Mouse (Mus musculus): ENCODE data around the gene Cyp4f15. TPM values are rescaled to one million over a fixed set of nuclear protein-coding genes. Genes with fewer than 3 reads are reported as not detected.

Cyp4f15 gene
- polyA plus RNA-seq, 1 experiment = 0.97 TPM

- 66% methylated on average over 3 of the region's 3 CpGs for WGBS
- Histone ChIP-seq H3K4me3 (replicated peaks; ENCODE audit: control insufficient read depth, low read depth, low read length) (no peak overlapping the region), H3K27ac (ENCODE audit: control insufficient read depth, insufficient read depth, low read depth, low read length, poor library complexity) (no peak overlapping the region), H3K4me1 (ENCODE audit: control insufficient read depth, insufficient read depth, low read length) (no peaks in the 10 kb centered on the region)
- TF ChIP-seq CTCF (IDR thresholded peaks at IDR 0.05; ENCODE audit: control insufficient read depth, insufficient read depth, low read length) = no peak
- no peak for TF ChIP-seq POLR2A (IDR thresholded peaks at IDR 0.05; ENCODE audit: borderline replicate concordance, control insufficient read depth, low read depth, low read length)
Measured at GRCm38 (mm10) chr17:32729029-32729428, 43.6 kb downstream of the Cyp4f15 start.

GRCm38 (mm10) chr17:32738406-32738805 lies 53.0 kb downstream of the Cyp4f15 start:
- H3K27ac ChIP-seq (ENCODE audit: control insufficient read depth, insufficient read depth, low read depth, low read length, poor library complexity) = no peak overlapping the region
- no peak for TF ChIP-seq CTCF (IDR thresholded peaks at IDR 0.05; ENCODE audit: control insufficient read depth, insufficient read depth, low read length)
- no peak for TF ChIP-seq POLR2A (IDR thresholded peaks at IDR 0.05; ENCODE audit: borderline replicate concordance, control insufficient read depth, low read depth, low read length)
- H3K4me3 ChIP-seq (replicated peaks; ENCODE audit: control insufficient read depth, low read depth, low read length) = no peak overlapping the region
- no peaks in the 10 kb centered on the region for H3K4me1 ChIP-seq (ENCODE audit: control insufficient read depth, insufficient read depth, low read length)
- WGBS = 73% methylated on average over 1 of the region's 1 CpGs

- 70% methylated on average over 1 of the region's 1 CpGs for WGBS
- no peak overlapping the region for H3K27ac ChIP-seq (ENCODE audit: control insufficient read depth, insufficient read depth, low read depth, low read length, poor library complexity)
- TF ChIP-seq POLR2A (IDR thresholded peaks at IDR 0.05; ENCODE audit: borderline replicate concordance, control insufficient read depth, low read depth, low read length) = no peak
- TF ChIP-seq CTCF (IDR thresholded peaks at IDR 0.05; ENCODE audit: control insufficient read depth, insufficient read depth, low read length) = no peak
- no peaks in the 10 kb centered on the region for H3K4me1 ChIP-seq (ENCODE audit: control insufficient read depth, insufficient read depth, low read length)
- H3K4me3 ChIP-seq (replicated peaks; ENCODE audit: control insufficient read depth, low read depth, low read length) = no peak overlapping the region
Measured at GRCm38 (mm10) chr17:32741057-32741456, 55.6 kb downstream of the Cyp4f15 start.

GRCm38 (mm10) chr17:32750611-32751010 lies 65.2 kb downstream of the Cyp4f15 start:
- Histone ChIP-seq H3K27ac (ENCODE audit: control insufficient read depth, insufficient read depth, low read depth, low read length, poor library complexity) (no peak overlapping the region), H3K4me1 (ENCODE audit: control insufficient read depth, insufficient read depth, low read length) (no peaks in the 10 kb centered on the region), H3K4me3 (replicated peaks; ENCODE audit: control insufficient read depth, low read depth, low read length) (no peak overlapping the region)
- TF ChIP-seq POLR2A (IDR thresholded peaks at IDR 0.05; ENCODE audit: borderline replicate concordance, control insufficient read depth, low read depth, low read length) = no peak
- TF ChIP-seq CTCF (IDR thresholded peaks at IDR 0.05; ENCODE audit: control insufficient read depth, insufficient read depth, low read length) = no peak
- WGBS = 46% methylated on average over 5 of the region's 5 CpGs

Other genes starting within 250 kb of the Cyp4f15 start
- gene Cyp4f39, start 232.9 kb upstream of the Cyp4f15 start, polyA plus RNA-seq (2011; ENCODE audit: insufficient read depth, insufficient read length, low replicate concordance, missing spikeins) = 0.88 and 0.95 TPM in 2 replicates
- gene Cyp4f17, start 179.6 kb upstream of the Cyp4f15 start, polyA plus RNA-seq (2011; ENCODE audit: insufficient read depth, insufficient read length, low replicate concordance, missing spikeins) = 2.1 and 3.3 TPM in 2 replicates
- 3.4 and 10.1 TPM in 2 replicates for gene Cyp4f16, start 149.1 kb upstream of the Cyp4f15 start, polyA plus RNA-seq (2011; ENCODE audit: insufficient read depth, insufficient read length, low replicate concordance, missing spikeins)
- gene Cyp4f37, start 64.3 kb upstream of the Cyp4f15 start, polyA plus RNA-seq (2011; ENCODE audit: insufficient read depth, insufficient read length, low replicate concordance, missing spikeins) = not detected in 2 replicates
- gene Cyp4f40, start 26.7 kb upstream of the Cyp4f15 start, polyA plus RNA-seq (2011; ENCODE audit: insufficient read depth, insufficient read length, low replicate concordance, missing spikeins) = not detected in 2 replicates
- gene Zfp871, start 102.7 kb downstream of the Cyp4f15 start, polyA plus RNA-seq (2011; ENCODE audit: insufficient read depth, insufficient read length, low replicate concordance, missing spikeins) = 9.7 and 13.5 TPM in 2 replicates
- 0.45 and 1.3 TPM in 2 replicates for gene Zfp811, start 124.3 kb downstream of the Cyp4f15 start, polyA plus RNA-seq (2011; ENCODE audit: insufficient read depth, insufficient read length, low replicate concordance, missing spikeins)
- gene Zfp799, start 144.6 kb downstream of the Cyp4f15 start, polyA plus RNA-seq (2011; ENCODE audit: insufficient read depth, insufficient read length, low replicate concordance, missing spikeins) = 0.49 and 5.1 TPM in 2 replicates
- gene Zfp870, start 206.0 kb downstream of the Cyp4f15 start, polyA plus RNA-seq (2011; ENCODE audit: insufficient read depth, insufficient read length, low replicate concordance, missing spikeins) = 0.81 and 1.6 TPM in 2 replicates
- 1.00 TPM in 1 of 2 replicates, not detected in the other for gene Cyp4f14, start 231.7 kb downstream of the Cyp4f15 start, polyA plus RNA-seq (2011; ENCODE audit: insufficient read depth, insufficient read length, low replicate concordance, missing spikeins)